Mouse (Mus musculus): ENCODE measurements at regions not wholly inside any gene's neighbourhood (a gene's known extent, or its start where the extent isn't known, plus 50 kb on each side); places are given as distances from the start of the nearest gene placed in this dataset.

- H3K27me3 ChIP-seq (ENCODE audit: control insufficient read depth, insufficient read depth, low read length), result no peaks in the 10 kb centered on the region
- no peak overlapping the region for H3K4me3 ChIP-seq (ENCODE audit: low read depth, low read length)
- no peak overlapping the region for H3K27ac ChIP-seq (ENCODE audit: low read depth, low read length)
- H3K9me3 ChIP-seq (ENCODE audit: control insufficient read depth, low read length), result no peaks in the 10 kb centered on the region
- no peak overlapping the region for H3K4me2 ChIP-seq (ENCODE audit: low read depth, low read length)
- H3K4me1 ChIP-seq (ENCODE audit: control insufficient read depth, insufficient read depth, low read length), result no peaks in the 10 kb centered on the region
- no peak for ATAC-seq (ENCODE audit: low read depth)
- WGBS, result 96% methylated on average over 13 of the region's 13 CpGs
- H3K36me3 ChIP-seq (ENCODE audit: control insufficient read depth, insufficient read depth, low read length), result no peaks in the 10 kb centered on the region
- no peak overlapping the region for H3K9ac ChIP-seq (replicated peaks; ENCODE audit: low read depth, low read length)
These were observed 457.1 kb downstream of the Tmem38b start for GRCm38 (mm10) chr4:54282934-54283333.

GRCm38 (mm10) chr4:54313804-54314203 lies 488.0 kb downstream of the Tmem38b start:
- H3K27me3 ChIP-seq (ENCODE audit: control insufficient read depth, insufficient read depth, low read length), result no peaks in the 10 kb centered on the region
- H3K4me1 ChIP-seq (ENCODE audit: control insufficient read depth, insufficient read depth, low read length), result no peaks in the 10 kb centered on the region
- WGBS, result 88% methylated on average over 1 of the region's 1 CpGs
- no peak overlapping the region for H3K27ac ChIP-seq (ENCODE audit: low read depth, low read length)
- H3K9ac ChIP-seq (replicated peaks; ENCODE audit: low read depth, low read length), result no peak overlapping the region
- H3K36me3 ChIP-seq (ENCODE audit: control insufficient read depth, insufficient read depth, low read length), result no peaks in the 10 kb centered on the region
- ATAC-seq (ENCODE audit: low read depth), result no peak
- no peaks in the 10 kb centered on the region for H3K9me3 ChIP-seq (ENCODE audit: control insufficient read depth, low read length)
- H3K4me2 ChIP-seq (ENCODE audit: low read depth, low read length), result no peak overlapping the region
- no peak overlapping the region for H3K4me3 ChIP-seq (ENCODE audit: low read depth, low read length)

GRCm38 (mm10) chr4:54324851-54325250 lies 499.0 kb downstream of the Tmem38b start:
- 60% methylated on average over 5 of the region's 5 CpGs for WGBS
- Histone ChIP-seq H3K9me3 (ENCODE audit: control insufficient read depth, low read length) (no peaks in the 10 kb centered on the region), H3K27me3 (ENCODE audit: control insufficient read depth, insufficient read depth, low read length) (no peaks in the 10 kb centered on the region), H3K4me3 (ENCODE audit: low read depth, low read length) (no peak overlapping the region), H3K4me2 (ENCODE audit: low read depth, low read length) (no peak overlapping the region), H3K36me3 (ENCODE audit: control insufficient read depth, insufficient read depth, low read length) (no peaks in the 10 kb centered on the region), H3K9ac (replicated peaks; ENCODE audit: low read depth, low read length) (no peak overlapping the region), H3K27ac (ENCODE audit: low read depth, low read length) (no peak overlapping the region), H3K4me1 (ENCODE audit: control insufficient read depth, insufficient read depth, low read length) (no peaks in the 10 kb centered on the region)
- ATAC-seq (ENCODE audit: low read depth), result no peak

- Histone ChIP-seq H3K4me3 (ENCODE audit: low read depth, low read length) (no peak overlapping the region), H3K4me1 (ENCODE audit: control insufficient read depth, insufficient read depth, low read length) (peaks cover 4% of the 10 kb centered on the region; the same call in 1 of the 2 replicates), H3K9ac (replicated peaks; ENCODE audit: low read depth, low read length) (no peak overlapping the region), H3K9me3 (ENCODE audit: control insufficient read depth, low read length) (no peaks in the 10 kb centered on the region), H3K36me3 (ENCODE audit: control insufficient read depth, insufficient read depth, low read length) (no peaks in the 10 kb centered on the region), H3K4me2 (ENCODE audit: low read depth, low read length) (no peak overlapping the region), H3K27me3 (ENCODE audit: control insufficient read depth, insufficient read depth, low read length) (no peaks in the 10 kb centered on the region), H3K27ac (ENCODE audit: low read depth, low read length) (no peak overlapping the region)
- ATAC-seq (ENCODE audit: low read depth), result no peak
- WGBS, result 59% methylated on average over 5 of the region's 5 CpGs
These were observed 502.4 kb downstream of the Tmem38b start for GRCm38 (mm10) chr4:54328273-54328672.

GRCm38 (mm10) chr4:54328711-54329427 lies 503.0 kb downstream of the Tmem38b start:
- no peaks in the 10 kb centered on the region for H3K9me3 ChIP-seq (ENCODE audit: control insufficient read depth, low read length)
- no peaks in the 10 kb centered on the region for H3K27me3 ChIP-seq (ENCODE audit: control insufficient read depth, insufficient read depth, low read length)
- 0 out of 2 replicates have a peak overlapping the region, but pooled peaks have one; percentile 3 for H3K4me3 ChIP-seq (ENCODE audit: low read depth, low read length)
- peak overlapping the region; percentile 66 for H3K27ac ChIP-seq (ENCODE audit: low read depth, low read length)
- peak overlapping the region; percentile 39 for H3K4me2 ChIP-seq (ENCODE audit: low read depth, low read length)
- H3K9ac ChIP-seq (replicated peaks; ENCODE audit: low read depth, low read length), result peak overlapping the region; percentile 25; the same call in 1 of the 2 replicates
- peaks cover 4% of the 10 kb centered on the region; the same call in 1 of the 2 replicates for H3K4me1 ChIP-seq (ENCODE audit: control insufficient read depth, insufficient read depth, low read length)
- peak; percentile 65 for ATAC-seq (ENCODE audit: low read depth)
- 28% methylated on average over 17 of the region's 17 CpGs for WGBS
- H3K36me3 ChIP-seq (ENCODE audit: control insufficient read depth, insufficient read depth, low read length), result no peaks in the 10 kb centered on the region

GRCm38 (mm10) chr4:54330686-54331085 lies 504.8 kb downstream of the Tmem38b start:
- no peak for ATAC-seq (ENCODE audit: low read depth)
- H3K4me3 ChIP-seq (ENCODE audit: low read depth, low read length), result no peak overlapping the region
- no peak overlapping the region for H3K4me2 ChIP-seq (ENCODE audit: low read depth, low read length)
- peaks cover 4% of the 10 kb centered on the region; the same call in 1 of the 2 replicates for H3K4me1 ChIP-seq (ENCODE audit: control insufficient read depth, insufficient read depth, low read length)
- H3K9me3 ChIP-seq (ENCODE audit: control insufficient read depth, low read length), result no peaks in the 10 kb centered on the region
- WGBS, result 69% methylated on average over 3 of the region's 3 CpGs
- H3K27me3 ChIP-seq (ENCODE audit: control insufficient read depth, insufficient read depth, low read length), result no peaks in the 10 kb centered on the region
- no peak overlapping the region for H3K9ac ChIP-seq (replicated peaks; ENCODE audit: low read depth, low read length)
- H3K27ac ChIP-seq (ENCODE audit: low read depth, low read length), result no peak overlapping the region
- H3K36me3 ChIP-seq (ENCODE audit: control insufficient read depth, insufficient read depth, low read length), result no peaks in the 10 kb centered on the region

- Histone ChIP-seq H3K9ac (replicated peaks; ENCODE audit: low read depth, low read length) (no peak overlapping the region), H3K4me1 (ENCODE audit: control insufficient read depth, insufficient read depth, low read length) (peaks cover 4% of the 10 kb centered on the region; the same call in 1 of the 2 replicates), H3K27me3 (ENCODE audit: control insufficient read depth, insufficient read depth, low read length) (no peaks in the 10 kb centered on the region), H3K4me2 (ENCODE audit: low read depth, low read length) (no peak overlapping the region; the same call in 1 of the 2 replicates), H3K4me3 (ENCODE audit: low read depth, low read length) (no peak overlapping the region), H3K27ac (ENCODE audit: low read depth, low read length) (peak overlapping the region; percentile 35), H3K36me3 (ENCODE audit: control insufficient read depth, insufficient read depth, low read length) (no peaks in the 10 kb centered on the region), H3K9me3 (ENCODE audit: control insufficient read depth, low read length) (no peaks in the 10 kb centered on the region)
- peak; percentile 82 for ATAC-seq (ENCODE audit: low read depth)
- WGBS, result 22% methylated on average over 12 of the region's 12 CpGs
These were observed 505.9 kb downstream of the Tmem38b start for GRCm38 (mm10) chr4:54331588-54332211.

- Histone ChIP-seq H3K4me3 (ENCODE audit: low read depth, low read length) (no peak overlapping the region), H3K9me3 (ENCODE audit: control insufficient read depth, low read length) (no peaks in the 10 kb centered on the region), H3K9ac (replicated peaks; ENCODE audit: low read depth, low read length) (no peak overlapping the region), H3K27me3 (ENCODE audit: control insufficient read depth, insufficient read depth, low read length) (no peaks in the 10 kb centered on the region), H3K36me3 (ENCODE audit: control insufficient read depth, insufficient read depth, low read length) (no peaks in the 10 kb centered on the region), H3K4me2 (ENCODE audit: low read depth, low read length) (no peak overlapping the region), H3K27ac (ENCODE audit: low read depth, low read length) (peak overlapping the region; percentile 35), H3K4me1 (ENCODE audit: control insufficient read depth, insufficient read depth, low read length) (peaks cover 4% of the 10 kb centered on the region; the same call in 1 of the 2 replicates)
- ATAC-seq (ENCODE audit: low read depth), result no peak
- 64% methylated on average over 7 of the region's 7 CpGs for WGBS
These were observed 506.4 kb downstream of the Tmem38b start for GRCm38 (mm10) chr4:54332261-54332660.

GRCm38 (mm10) chr4:54338556-54338955 lies 512.7 kb downstream of the Tmem38b start:
- no peak overlapping the region for H3K27ac ChIP-seq (ENCODE audit: low read depth, low read length)
- 48% methylated on average over 1 of the region's 1 CpGs for WGBS
- no peak for ATAC-seq (ENCODE audit: low read depth)

More at GRCm38 (mm10) chr4:54338556-54338955, 512.7 kb downstream of the Tmem38b start:
- H3K36me3 ChIP-seq (ENCODE audit: control insufficient read depth, insufficient read depth, low read length), result no peaks in the 10 kb centered on the region
- H3K4me2 ChIP-seq (ENCODE audit: low read depth, low read length), result no peak overlapping the region
- no peaks in the 10 kb centered on the region for H3K4me1 ChIP-seq (ENCODE audit: control insufficient read depth, insufficient read depth, low read length)
- no peaks in the 10 kb centered on the region for H3K27me3 ChIP-seq (ENCODE audit: control insufficient read depth, insufficient read depth, low read length)
- no peaks in the 10 kb centered on the region for H3K9me3 ChIP-seq (ENCODE audit: control insufficient read depth, low read length)
- H3K9ac ChIP-seq (replicated peaks; ENCODE audit: low read depth, low read length), result no peak overlapping the region
- H3K4me3 ChIP-seq (ENCODE audit: low read depth, low read length), result no peak overlapping the region

All from neural tube, embryonic 14.5 days (tissue).